Mouse (Mus musculus): Measurements from ENCODE around the gene Timm8a2.

Gene Timm8a2

GRCm38 (mm10) chr14:122011768-122012167 lies 22.7 kb upstream of the Timm8a2 start:
- no peak for DNase-seq (ENCODE audit: low read depth in 1 of 2, low spot score in 2 of 2)

- no peak for DNase-seq (ENCODE audit: low read depth in 1 of 2, low spot score in 2 of 2)
Observed at GRCm38 (mm10) chr14:122012193-122012592, 22.3 kb upstream of the Timm8a2 start.

GRCm38 (mm10) chr14:122012814-122013213 lies 21.7 kb upstream of the Timm8a2 start:
- no peak for DNase-seq (ENCODE audit: low read depth in 1 of 2, low spot score in 2 of 2)

GRCm38 (mm10) chr14:122013417-122013951 lies 21.0 kb upstream of the Timm8a2 start:
- DNase-seq (ENCODE audit: low read depth in 1 of 2, low spot score in 2 of 2) = peak; percentile 79 to 81

- DNase-seq (ENCODE audit: low read depth in 1 of 2, low spot score in 2 of 2) = no peak
Observed at GRCm38 (mm10) chr14:122017958-122018357, 16.5 kb upstream of the Timm8a2 start.

GRCm38 (mm10) chr14:122019389-122019788 lies 15.1 kb upstream of the Timm8a2 start:
- DNase-seq (ENCODE audit: low read depth in 1 of 2, low spot score in 2 of 2) = no peak

- DNase-seq (ENCODE audit: low read depth in 1 of 2, low spot score in 2 of 2) = no peak
Observed at GRCm38 (mm10) chr14:122020567-122020966, 13.9 kb upstream of the Timm8a2 start.

- no peak for DNase-seq (ENCODE audit: low read depth in 1 of 2, low spot score in 2 of 2)
Observed at GRCm38 (mm10) chr14:122023054-122023453, 11.4 kb upstream of the Timm8a2 start.

- DNase-seq (ENCODE audit: low read depth in 1 of 2, low spot score in 2 of 2) = no peak
Observed at GRCm38 (mm10) chr14:122023928-122024327, 10.5 kb upstream of the Timm8a2 start.

- DNase-seq (ENCODE audit: low read depth in 1 of 2, low spot score in 2 of 2) = peak; percentile 52 to 56
Observed at GRCm38 (mm10) chr14:122028926-122029745, 5.3 kb upstream of the Timm8a2 start.

- DNase-seq (ENCODE audit: low read depth in 1 of 2, low spot score in 2 of 2) = no peak
Observed at GRCm38 (mm10) chr14:122029851-122030250, 4.6 kb upstream of the Timm8a2 start.

GRCm38 (mm10) chr14:122032045-122032444 lies 2.4 kb upstream of the Timm8a2 start:
- DNase-seq (ENCODE audit: low read depth in 1 of 2, low spot score in 2 of 2) = no peak

GRCm38 (mm10) chr14:122035181-122035580 lies 707 bp downstream of the Timm8a2 start:
- no peak for DNase-seq (ENCODE audit: low read depth in 1 of 2, low spot score in 2 of 2)

- no peak for DNase-seq (ENCODE audit: low read depth in 1 of 2, low spot score in 2 of 2)
Observed at GRCm38 (mm10) chr14:122035860-122036259, 1.4 kb downstream of the Timm8a2 start.

- DNase-seq (ENCODE audit: low read depth in 1 of 2, low spot score in 2 of 2) = no peak
Observed at GRCm38 (mm10) chr14:122038874-122039647, 4.6 kb downstream of the Timm8a2 start.

GRCm38 (mm10) chr14:122041413-122041825 lies 6.9 kb downstream of the Timm8a2 start:
- no peak for DNase-seq (ENCODE audit: low read depth in 1 of 2, low spot score in 2 of 2)

- DNase-seq (ENCODE audit: low read depth in 1 of 2, low spot score in 2 of 2) = no peak
Observed at GRCm38 (mm10) chr14:122042142-122042694, 7.7 kb downstream of the Timm8a2 start.

GRCm38 (mm10) chr14:122047784-122048183 lies 13.3 kb downstream of the Timm8a2 start:
- DNase-seq (ENCODE audit: low read depth in 1 of 2, low spot score in 2 of 2) = no peak

- DNase-seq (ENCODE audit: low read depth in 1 of 2, low spot score in 2 of 2) = no peak
Observed at GRCm38 (mm10) chr14:122048816-122049215, 14.3 kb downstream of the Timm8a2 start.

- DNase-seq (ENCODE audit: low read depth in 1 of 2, low spot score in 2 of 2) = no peak
Observed at GRCm38 (mm10) chr14:122052896-122053635, 18.6 kb downstream of the Timm8a2 start.

- DNase-seq (ENCODE audit: low read depth in 1 of 2, low spot score in 2 of 2) = no peak
Observed at GRCm38 (mm10) chr14:122056871-122057270, 22.4 kb downstream of the Timm8a2 start.

All from monocyte, adult 2 months (primary cell).